Mouse (Mus musculus) CH12.LX (cell line): ENCODE results near the gene Thrsp.

Experiments
- E2F4 ChIP-seq: IDR thresholded peaks from 2 replicates; pipeline ENCODE4 v1.6.1; 2011; ENCODE audit warnings: low read depth, low read length, improper control_type of control experiment; ENCODE audit not compliant: insufficient replicate concordance
- MAZ ChIP-seq: IDR thresholded peaks from 2 replicates; pipeline ENCODE4 v1.6.1; 2012; ENCODE audit warnings: low read depth, mild to moderate bottlenecking, inconsistent platforms, low read length, improper control_type of control experiment, moderate library complexity

DNA sequence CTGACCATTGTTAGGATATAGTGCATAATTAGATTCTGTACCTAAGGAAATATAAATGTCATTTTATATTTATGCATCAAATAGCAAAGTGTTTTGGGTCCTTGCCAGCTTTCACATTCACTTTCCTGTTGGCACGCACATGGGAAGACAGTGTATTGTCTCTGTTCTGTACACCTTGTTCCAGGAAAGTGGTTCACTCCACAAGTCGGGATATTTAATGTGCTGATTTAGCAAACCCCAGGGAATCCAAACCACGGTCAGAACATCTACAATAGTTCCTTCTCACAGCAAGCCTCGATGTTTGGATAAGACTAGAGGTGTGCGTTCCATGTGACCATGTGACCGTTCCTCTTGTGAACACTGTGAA is 25.5 kb downstream of the Thrsp start:
- no peak for TF ChIP-seq E2F4
- no peak for TF ChIP-seq MAZ
